Mouse (Mus musculus): Measurements from ENCODE around the gene Stil. TPM values are rescaled to one million over a fixed set of nuclear protein-coding genes. Genes with fewer than 3 reads are reported as not detected.

Stil gene
- total and polyA plus RNA-seq, 3 experiments: 0.08 to 0.36 TPM; not detected in 1

GRCm38 (mm10) chr4:115075204-115075915 lies 75.4 kb downstream of the Stil start:
- no peaks in the 10 kb centered on the region for H3K79me2 ChIP-seq (replicated peaks; ENCODE audit: control insufficient read depth, insufficient read depth, low read length)
- 28% methylated on average over 3 of the region's 3 CpGs for WGBS
- H3K36me3 ChIP-seq (ENCODE audit: control insufficient read depth, insufficient read depth, low read length): no peaks in the 10 kb centered on the region
- TF ChIP-seq POLR2A (IDR thresholded peaks at IDR 0.05; ENCODE audit: insufficient read depth, low read depth, low read length) (peak; percentile 56), CTCF (IDR thresholded peaks at IDR 0.05) (no peak), EP300 (IDR thresholded peaks at IDR 0.05; ENCODE audit: insufficient read depth, low read depth, low read length) (peak; percentile 57; the same call in 1 of the 2 replicates)
- H3K4me1 ChIP-seq (ENCODE audit: control insufficient read depth, insufficient read depth, low read length): peaks cover 23% of the 10 kb centered on the region
- peak overlapping the region; percentile 78 for H3K27ac ChIP-seq
- peak overlapping the region; percentile 7; the same call in 1 of the 2 replicates for H3K9ac ChIP-seq (ENCODE audit: low read depth, low read length)
- no peak overlapping the region for H3K4me3 ChIP-seq
- intact Hi-C loops (cut with DNase I): loop anchor here (2.0 kb wide), 1 partner anchor 17 kb away; no protein-coding TSS in a partner anchor
- peak; percentile 48 to 58 for DNase-seq
- no peaks in the 10 kb centered on the region for H3K27me3 ChIP-seq (ENCODE audit: control insufficient read depth, insufficient read depth, low read length)

GRCm38 (mm10) chr4:115078892-115079820 lies 79.2 kb downstream of the Stil start:
- Histone ChIP-seq H3K4me1 (ENCODE audit: control insufficient read depth, insufficient read depth, low read length) (peaks cover 20% of the 10 kb centered on the region), H3K79me2 (replicated peaks; ENCODE audit: control insufficient read depth, insufficient read depth, low read length) (no peaks in the 10 kb centered on the region), H3K27ac (no peak overlapping the region; the same call in 1 of the 2 replicates), H3K9ac (ENCODE audit: low read depth, low read length) (no peak overlapping the region), H3K27me3 (ENCODE audit: control insufficient read depth, insufficient read depth, low read length) (no peaks in the 10 kb centered on the region), H3K4me3 (no peak overlapping the region), H3K36me3 (ENCODE audit: control insufficient read depth, insufficient read depth, low read length) (no peaks in the 10 kb centered on the region)
- TF ChIP-seq POLR2A (IDR thresholded peaks at IDR 0.05; ENCODE audit: insufficient read depth, low read depth, low read length): no peak
- no peak for TF ChIP-seq EP300 (IDR thresholded peaks at IDR 0.05; ENCODE audit: insufficient read depth, low read depth, low read length)
- TF ChIP-seq CTCF (IDR thresholded peaks at IDR 0.05): no peak
- WGBS: 46% methylated on average over 10 of the region's 10 CpGs
- DNase-seq: peak; percentile 35 to 46
- intact Hi-C loops (cut with DNase I): no loop called here

DNA sequence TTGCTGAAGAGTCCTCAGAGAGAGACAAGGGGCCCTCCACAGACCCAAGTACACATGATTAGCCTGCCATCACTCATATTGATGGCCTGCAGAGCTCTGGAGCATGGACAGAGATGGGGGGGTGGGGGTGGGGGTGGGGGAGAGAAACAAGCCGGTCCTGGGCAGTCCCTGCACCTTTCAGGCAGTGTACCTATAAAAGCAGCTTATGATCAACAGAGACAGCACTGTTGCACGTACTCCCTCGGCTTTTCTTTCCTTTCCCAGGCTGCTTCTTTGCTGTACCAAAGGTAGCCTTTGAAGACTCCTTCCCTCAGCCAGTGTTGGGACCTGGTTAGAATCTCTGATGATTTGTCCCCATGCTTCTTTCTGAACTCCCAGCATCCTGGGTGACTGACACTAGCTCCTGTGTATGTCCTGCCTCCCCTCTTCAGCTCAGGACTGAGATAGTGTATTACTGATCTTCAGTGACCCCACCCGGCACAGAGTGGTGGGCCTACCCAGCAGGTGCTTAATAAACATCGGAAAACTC lies 79.9 kb downstream of the Stil start:
- Histone ChIP-seq H3K27ac (no peak overlapping the region), H3K4me1 (ENCODE audit: control insufficient read depth, insufficient read depth, low read length) (peaks cover 15% of the 10 kb centered on the region), H3K4me3 (no peak overlapping the region), H3K9ac (ENCODE audit: low read depth, low read length) (no peak overlapping the region), H3K27me3 (ENCODE audit: control insufficient read depth, insufficient read depth, low read length) (no peaks in the 10 kb centered on the region), H3K36me3 (ENCODE audit: control insufficient read depth, insufficient read depth, low read length) (no peaks in the 10 kb centered on the region), H3K79me2 (replicated peaks; ENCODE audit: control insufficient read depth, insufficient read depth, low read length) (no peaks in the 10 kb centered on the region)
- no peak for DNase-seq
- TF ChIP-seq CTCF (IDR thresholded peaks at IDR 0.05): no peak
- TF ChIP-seq EP300 (IDR thresholded peaks at IDR 0.05; ENCODE audit: insufficient read depth, low read depth, low read length): no peak
- no peak for TF ChIP-seq POLR2A (IDR thresholded peaks at IDR 0.05; ENCODE audit: insufficient read depth, low read depth, low read length)
- 45% methylated on average over 5 of the region's 5 CpGs for WGBS
- intact Hi-C loops (cut with DNase I): no loop called here

GRCm38 (mm10) chr4:115083031-115083430 lies 83.1 kb downstream of the Stil start:
- intact Hi-C loops (cut with DNase I): no loop called here
- H3K4me3 ChIP-seq: no peak overlapping the region
- H3K27me3 ChIP-seq (ENCODE audit: control insufficient read depth, insufficient read depth, low read length): no peaks in the 10 kb centered on the region; the same call in 1 of the 2 replicates
- no peak overlapping the region for H3K9ac ChIP-seq (ENCODE audit: low read depth, low read length)
- no peaks in the 10 kb centered on the region for H3K36me3 ChIP-seq (ENCODE audit: control insufficient read depth, insufficient read depth, low read length)
- no peaks in the 10 kb centered on the region for H3K79me2 ChIP-seq (replicated peaks; ENCODE audit: control insufficient read depth, insufficient read depth, low read length)
- peaks cover 5% of the 10 kb centered on the region for H3K4me1 ChIP-seq (ENCODE audit: control insufficient read depth, insufficient read depth, low read length)
- WGBS: 76% methylated on average over 3 of the region's 3 CpGs
- TF ChIP-seq POLR2A (IDR thresholded peaks at IDR 0.05; ENCODE audit: insufficient read depth, low read depth, low read length) (no peak), EP300 (IDR thresholded peaks at IDR 0.05; ENCODE audit: insufficient read depth, low read depth, low read length) (no peak), CTCF (IDR thresholded peaks at IDR 0.05) (no peak)
- no peak overlapping the region for H3K27ac ChIP-seq
- no peak for DNase-seq

DNA sequence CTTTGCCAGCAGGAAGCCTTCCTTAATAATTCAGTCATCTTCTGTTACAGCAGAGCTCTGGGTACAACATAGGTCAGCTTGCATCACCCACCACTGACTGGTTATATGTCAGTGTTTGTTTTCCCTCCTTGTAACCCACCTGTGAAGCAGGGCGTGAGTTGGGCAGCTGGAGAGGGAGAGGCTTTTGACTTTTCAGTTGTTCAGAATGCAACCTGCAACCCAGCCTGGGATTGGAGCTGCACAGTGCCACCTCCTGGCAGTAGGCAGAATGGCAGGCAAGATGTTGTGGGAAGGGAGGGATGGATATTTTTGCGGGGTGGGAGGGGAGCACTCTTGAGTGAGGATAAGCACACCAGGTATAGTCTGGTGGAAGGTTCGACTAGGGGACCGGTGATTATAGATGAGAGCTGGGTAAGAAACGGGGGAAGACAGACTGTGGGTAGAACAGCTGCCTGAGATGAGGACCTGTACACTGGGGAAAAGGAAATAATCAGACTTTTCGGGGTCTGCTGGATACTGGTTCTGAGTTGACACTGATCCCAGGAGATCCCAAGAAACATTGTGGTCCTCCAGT lies 85.7 kb downstream of the Stil start:
- intact Hi-C loops (cut with DNase I): loop anchor here (1.0 to 5.0 kb wide), 3 partner anchors 38 to 88 kb away; no protein-coding TSS in a partner anchor

More for the DNA sequence above, 85.7 kb downstream of the Stil start:
- Histone ChIP-seq H3K4me1 (ENCODE audit: control insufficient read depth, insufficient read depth, low read length) (no peaks in the 10 kb centered on the region; the same call in 1 of the 2 replicates), H3K4me3 (no peak overlapping the region), H3K79me2 (replicated peaks; ENCODE audit: control insufficient read depth, insufficient read depth, low read length) (no peaks in the 10 kb centered on the region), H3K27ac (no peak overlapping the region), H3K36me3 (ENCODE audit: control insufficient read depth, insufficient read depth, low read length) (no peaks in the 10 kb centered on the region), H3K27me3 (ENCODE audit: control insufficient read depth, insufficient read depth, low read length) (no peaks in the 10 kb centered on the region; the same call in 1 of the 2 replicates), H3K9ac (ENCODE audit: low read depth, low read length) (no peak overlapping the region)
- peak; percentile 59 to 79 for DNase-seq
- WGBS: 20% methylated on average over 6 of the region's 6 CpGs
- no peak for TF ChIP-seq POLR2A (IDR thresholded peaks at IDR 0.05; ENCODE audit: insufficient read depth, low read depth, low read length)
- peak; percentile 86 for TF ChIP-seq CTCF (IDR thresholded peaks at IDR 0.05)
- peak; percentile 87 for TF ChIP-seq EP300 (IDR thresholded peaks at IDR 0.05; ENCODE audit: insufficient read depth, low read depth, low read length)
